Mouse (Mus musculus) MEL (cell line): ENCODE measurements at regions not wholly inside any gene's neighbourhood (a gene's known extent, or its start where the extent isn't known, plus 50 kb on each side); places are given as distances from the start of the nearest gene placed in this dataset.

Source experiments
- DNase-seq: peaks from one replicate; pipeline ENCODE4 v3.0.0; 2011; ENCODE audit warnings: low read depth, low spot score
- H3K27ac ChIP-seq: 2 replicates; pipeline ENCODE4 v1.5.1; 2012; ENCODE audit warnings: low read depth, mild to moderate bottlenecking, control low read depth, low read length, moderate library complexity; ENCODE audit not compliant: control insufficient read depth
- H3K27me3 ChIP-seq, 2 experiments: fragments of 150-350 bp in 1 of 2; sonication (generic) in 1 of 2; 2 replicates each; pipeline ENCODE4 v1.6.1; 2012; ENCODE audit warnings: low read length in 2 of 2, mild to moderate bottlenecking in 2 of 2, improper control_type of control experiment in 1 of 2, moderate library complexity in 1 of 2; ENCODE audit not compliant: insufficient read depth in 2 of 2, control insufficient read depth in 1 of 2
- H3K36me3 ChIP-seq, 2 experiments: 2 replicates each; pipeline ENCODE4 v1.6.1; 2012 to 2014; ENCODE audit warnings: low read length in 2 of 2, improper control_type of control experiment in 1 of 2, inconsistent platforms in 1 of 2, mild to moderate bottlenecking in 1 of 2; ENCODE audit not compliant: insufficient read depth in 2 of 2, control insufficient read depth in 1 of 2
- H3K4me1 ChIP-seq, 2 experiments: fragments of 150-350 bp in 1 of 2; sonication (generic) in 1 of 2; 2 replicates each; pipeline ENCODE4 v1.6.1; 2012; ENCODE audit warnings: low read length in 2 of 2, improper control_type of control experiment in 1 of 2, mild to moderate bottlenecking in 1 of 2; ENCODE audit not compliant: insufficient read depth in 2 of 2, control insufficient read depth in 1 of 2
- H3K4me3 ChIP-seq, 2 experiments: fragments of 150-350 bp in 1 of 2; sonication (generic) in 1 of 2; 2 replicates each; pipeline ENCODE4 v1.5.1; 2012; ENCODE audit warnings: low read depth in 2 of 2, low read length in 2 of 2, mild to moderate bottlenecking in 2 of 2, moderate library complexity in 2 of 2, control low read depth in 1 of 2, improper control_type of control experiment in 1 of 2; ENCODE audit not compliant: control insufficient read depth in 1 of 2, insufficient read depth in 1 of 2
- H3K79me2 ChIP-seq: 2 replicates; pipeline ENCODE4 v1.6.1; 2012; ENCODE audit warnings: mild to moderate bottlenecking, low read length, moderate library complexity; ENCODE audit not compliant: control insufficient read depth, poor library complexity, insufficient read depth
- H3K9ac ChIP-seq: 2 replicates; pipeline ENCODE4 v1.6.1; 2012; ENCODE audit warnings: low read depth, mild to moderate bottlenecking, control low read depth, low read length, moderate library complexity; ENCODE audit not compliant: control insufficient read depth, poor library complexity, severe bottlenecking
- H3K9me3 ChIP-seq: fragments of 150-350 bp; sonication (generic); replicated peaks from 2 replicates; pipeline ENCODE4 v1.6.1; 2012; ENCODE audit warnings: mild to moderate bottlenecking, low read length, improper control_type of control experiment, moderate library complexity; ENCODE audit not compliant: insufficient read depth
- BHLHE40 ChIP-seq: IDR thresholded peaks from 2 replicates; pipeline ENCODE4 v1.6.1; 2012; ENCODE audit warnings: low read depth, mild to moderate bottlenecking, inconsistent platforms, low read length, improper control_type of control experiment, borderline replicate concordance
- CHD1 ChIP-seq: IDR thresholded peaks from 2 replicates; pipeline ENCODE4 v1.6.1; 2012; ENCODE audit warnings: low read depth, mild to moderate bottlenecking, inconsistent platforms, low read length, improper control_type of control experiment
- CTCF ChIP-seq, 3 experiments: IDR thresholded peaks in 2 of 3; conservative IDR thresholded peaks in 1 of 3; 2 replicates each; pipeline ENCODE4 v1.5.1; 2011 to 2012; ENCODE audit warnings: low read length in 3 of 3, low read depth in 2 of 3, mild to moderate bottlenecking in 2 of 3, improper control_type of control experiment in 1 of 3, inconsistent platforms in 1 of 3, mixed read lengths in 1 of 3, moderate library complexity in 1 of 3; ENCODE audit not compliant: control insufficient read depth in 1 of 3, insufficient read depth in 1 of 3, poor library complexity in 1 of 3, severe bottlenecking in 1 of 3
- E2F4 ChIP-seq: IDR thresholded peaks from 2 replicates; pipeline ENCODE4 v1.6.1; 2011; ENCODE audit warnings: low read depth, low read length, improper control_type of control experiment, borderline replicate concordance
- ETS1 ChIP-seq: IDR thresholded peaks from 2 replicates; pipeline ENCODE4 v1.6.1; 2012; ENCODE audit warnings: low read depth, mild to moderate bottlenecking, inconsistent platforms, low read length, improper control_type of control experiment, moderate library complexity
- GABPA ChIP-seq: IDR thresholded peaks from 2 replicates; pipeline ENCODE4 v1.6.1; 2012; ENCODE audit warnings: low read depth, mild to moderate bottlenecking, inconsistent platforms, low read length, improper control_type of control experiment, moderate library complexity
- MAX ChIP-seq: IDR thresholded peaks from 2 replicates; pipeline ENCODE4 v1.6.1; 2011; ENCODE audit warnings: low read length, improper control_type of control experiment
- MEF2A ChIP-seq: IDR thresholded peaks from 2 replicates; pipeline ENCODE4 v1.6.1; 2014; ENCODE audit warnings: low read depth, mild to moderate bottlenecking, inconsistent platforms, low read length, improper control_type of control experiment; ENCODE audit not compliant: poor library complexity, insufficient replicate concordance, severe bottlenecking; ENCODE audit errors: extremely low read depth
- NRF1 ChIP-seq: IDR thresholded peaks from 2 replicates; pipeline ENCODE4 v1.6.1; 2014; ENCODE audit warnings: low read depth, mild to moderate bottlenecking, inconsistent platforms, low read length, improper control_type of control experiment, moderate library complexity; ENCODE audit not compliant: poor library complexity, insufficient read depth, severe bottlenecking
- POLR2A ChIP-seq, 2 experiments: IDR thresholded peaks; 2 replicates each; pipeline ENCODE4 v1.6.1; 2011 to 2012; ENCODE audit warnings: low read length in 2 of 2, mild to moderate bottlenecking in 2 of 2, control low read depth in 1 of 2, improper control_type of control experiment in 1 of 2, low read depth in 1 of 2, moderate library complexity in 1 of 2; ENCODE audit not compliant: control insufficient read depth in 1 of 2, insufficient read depth in 1 of 2, poor library complexity in 1 of 2
- POLR2AphosphoS5 ChIP-seq: IDR thresholded peaks from 2 replicates; pipeline ENCODE4 v1.6.1; 2012; ENCODE audit warnings: low read depth, borderline replicate concordance, mild to moderate bottlenecking, inconsistent platforms, low read length, moderate library complexity, mixed read lengths
- SIN3A ChIP-seq: IDR thresholded peaks from 2 replicates; pipeline ENCODE4 v1.6.1; 2012; ENCODE audit warnings: low read length, improper control_type of control experiment, inconsistent platforms
- USF1 ChIP-seq: IDR thresholded peaks from 2 replicates; pipeline ENCODE4 v1.6.1; 2014; ENCODE audit warnings: low read depth, mild to moderate bottlenecking, inconsistent platforms, low read length, improper control_type of control experiment, moderate library complexity
- USF2 ChIP-seq, 2 experiments: IDR thresholded peaks; 2 replicates each; pipeline ENCODE4 v1.6.1; 2011 to 2012; ENCODE audit warnings: improper control_type of control experiment in 2 of 2, low read length in 2 of 2, borderline replicate concordance in 1 of 2, inconsistent platforms in 1 of 2, low read depth in 1 of 2, mild to moderate bottlenecking in 1 of 2; ENCODE audit not compliant: insufficient read depth in 1 of 2
- ZMIZ1 ChIP-seq: IDR thresholded peaks from 2 replicates; pipeline ENCODE4 v1.6.1; 2012; ENCODE audit warnings: low read depth, mild to moderate bottlenecking, inconsistent platforms, low read length, improper control_type of control experiment, moderate library complexity

- TF ChIP-seq E2F4, result no peak
- TF ChIP-seq POLR2A (IDR thresholded peaks at IDR 0.05; ENCODE audit: control insufficient read depth in 1 of 2, insufficient read depth in 1 of 2, low read depth in 1 of 2, low read length in 2 of 2, poor library complexity in 1 of 2), result no peak
- no peak for TF ChIP-seq GABPA
- no peak for TF ChIP-seq ETS1
- no peak for TF ChIP-seq POLR2AphosphoS5
- TF ChIP-seq CTCF (IDR thresholded peaks at IDR 0.05 in 2 of 3, conservative IDR thresholded peaks at IDR 0.05 in 1 of 3; ENCODE audit: control insufficient read depth in 1 of 3, insufficient read depth in 1 of 3, low read depth in 2 of 3, low read length in 3 of 3, poor library complexity in 1 of 3, severe bottlenecking in 1 of 3), result no peak
- no peak for TF ChIP-seq BHLHE40
- TF ChIP-seq ZMIZ1, result no peak
- no peak for TF ChIP-seq SIN3A
- TF ChIP-seq CHD1, result no peak
- Histone ChIP-seq H3K27ac (no peak overlapping the region), H3K36me3 (no peaks in the 10 kb centered on the region), H3K79me2 (no peaks in the 10 kb centered on the region), H3K27me3 (no peaks in the 10 kb centered on the region), H3K9me3 (no peaks in the 10 kb centered on the region), H3K9ac (no peak overlapping the region), H3K4me1 (no peaks in the 10 kb centered on the region), H3K4me3 (no peak overlapping the region)
- DNase-seq, result no peak
Measured at GRCm38 (mm10) chr9:94378291-94378690, 159.6 kb downstream of the 1190002N15Rik start.

DNA sequence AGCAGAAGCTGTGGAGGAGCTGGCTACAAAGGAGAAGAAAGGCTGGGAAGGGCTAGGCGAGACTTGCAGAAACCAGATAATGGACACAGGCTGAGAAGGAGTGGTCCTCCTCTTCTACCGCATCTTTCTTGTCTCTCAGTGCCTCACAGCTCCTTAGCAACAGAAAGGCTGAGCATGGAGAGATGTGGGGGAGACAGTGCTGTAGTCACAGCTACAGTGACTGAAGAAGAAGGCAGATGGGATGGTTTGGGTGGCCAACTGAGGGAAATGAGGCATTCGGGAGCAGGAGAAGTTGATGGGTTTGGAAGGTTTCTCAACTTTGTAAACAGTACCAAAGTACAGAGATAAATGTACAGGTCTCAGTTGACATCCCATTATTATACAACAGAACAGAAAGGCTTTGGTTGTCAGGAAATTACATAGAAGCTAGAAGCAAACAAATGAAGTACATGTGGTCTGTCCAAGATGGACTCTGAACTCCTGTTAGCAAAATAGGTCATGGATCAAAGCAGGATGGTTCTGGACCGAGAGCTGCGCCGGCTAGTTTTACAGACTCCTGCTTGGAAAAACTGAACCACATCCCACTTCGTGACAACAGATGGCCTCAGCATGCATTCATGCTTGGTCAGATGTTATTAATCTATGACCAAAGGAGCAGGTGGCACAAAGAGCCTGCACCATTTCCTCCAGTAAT is 160.4 kb downstream of the 1190002N15Rik start:
- TF ChIP-seq USF2 (IDR thresholded peaks at IDR 0.05; ENCODE audit: borderline replicate concordance in 1 of 2, insufficient read depth in 1 of 2, low read depth in 1 of 2, low read length in 2 of 2) (no peak), MAX (no peak), E2F4 (no peak), NRF1 (no peak), USF1 (no peak), MEF2A (no peak)
- no peaks in the 10 kb centered on the region for H3K36me3 ChIP-seq
- DNase-seq, result no peak
- no peaks in the 10 kb centered on the region for H3K9me3 ChIP-seq
- H3K79me2 ChIP-seq, result no peaks in the 10 kb centered on the region
- no peaks in the 10 kb centered on the region for H3K4me1 ChIP-seq
- H3K27ac ChIP-seq, result no peak overlapping the region
- no peak overlapping the region for H3K4me3 ChIP-seq
- H3K27me3 ChIP-seq, result no peaks in the 10 kb centered on the region
- H3K9ac ChIP-seq, result no peak overlapping the region
